Comparison of ENCODE assay signal across 8 mouse cellular contexts in the genomic region with DNA sequence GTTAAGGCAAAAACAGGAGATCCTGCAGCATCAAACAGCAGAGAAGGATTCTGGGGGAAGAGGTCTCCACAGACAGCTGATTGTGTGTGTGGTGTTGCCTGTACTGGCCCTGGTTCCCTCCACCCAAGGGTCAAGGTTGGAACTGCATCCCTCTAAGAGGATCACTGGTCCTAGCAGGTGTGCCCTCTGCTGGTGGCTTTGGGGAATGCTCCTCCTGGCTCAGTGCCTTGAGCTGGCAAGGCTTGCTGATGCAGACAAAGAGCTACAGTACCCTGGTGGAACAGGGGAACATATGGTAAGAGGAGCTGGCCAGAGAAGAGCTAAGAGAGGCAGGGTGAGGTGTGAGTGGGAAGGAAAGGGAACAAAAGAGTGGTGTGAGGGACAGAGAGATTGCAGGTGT. TPM values are rescaled to one million over a fixed set of nuclear protein-coding genes. Genes with fewer than 3 reads are reported as not detected.
DNase-seq lines count a peak whose midpoint lies in the region; ATAC-seq and TF ChIP-seq lines count a peak whose summit lies in the region.

No protein-coding gene starts in this region.

- no peak overlapping the region for H3ac ChIP-seq in C2C12 (ENCODE audit: control insufficient read depth, insufficient read length, low read depth)

- no peaks in the 10 kb centered on the region for H3K27me3 ChIP-seq in C2C12 (ENCODE audit: control insufficient read depth, insufficient read depth, insufficient read length)
- peaks cover 9% of the 10 kb centered on the region; the same call in 1 of the 2 replicates for H3K27me3 ChIP-seq in heart, embryonic 12.5 days (replicated peaks)
- H3K27me3 ChIP-seq in kidney, embryonic 16.5 days (ENCODE audit: insufficient read depth, low read length) = peaks cover 9% of the 10 kb centered on the region
- no peaks in the 10 kb centered on the region for H3K27me3 ChIP-seq in splenic B cell, adult 2 months (ENCODE audit: control insufficient read depth, insufficient read depth, low read length, poor library complexity, severe bottlenecking)

- peak; percentile 96 for TF ChIP-seq CTCF in C2C12 (IDR thresholded peaks at IDR 0.05; ENCODE audit: control insufficient read depth, insufficient read depth, insufficient read length)

- peak; percentile 99 for DNase-seq in brain, adult 2 months (ENCODE audit: low read depth, low spot score)
- peak; percentile 92 for DNase-seq in liver
- DNase-seq in naive thymus-derived CD4-positive, alpha-beta T cell, adult 2 months (ENCODE audit: low read depth) = peak; percentile 90
- DNase-seq in splenic B cell, adult 2 months (ENCODE audit: low read depth, low spot score) = peak; percentile 94

- H3K36me3 ChIP-seq in C2C12 (ENCODE audit: control insufficient read depth, insufficient read depth) = no peaks in the 10 kb centered on the region
- H3K36me3 ChIP-seq in heart, embryonic 12.5 days = peaks cover 8% of the 10 kb centered on the region
- H3K36me3 ChIP-seq in kidney, embryonic 16.5 days (ENCODE audit: insufficient read depth, low read length) = no peaks in the 10 kb centered on the region
- H3K36me3 ChIP-seq in splenic B cell, adult 2 months (ENCODE audit: control insufficient read depth, insufficient read depth, low read length, poor library complexity, severe bottlenecking) = peaks cover 7% of the 10 kb centered on the region; the same call in 1 of the 2 replicates

- H3K9me3 ChIP-seq in heart, embryonic 12.5 days (replicated peaks) = no peaks in the 10 kb centered on the region
- no peaks in the 10 kb centered on the region for H3K9me3 ChIP-seq in kidney, embryonic 16.5 days (ENCODE audit: low read length)

- H3K4me3 ChIP-seq in C2C12 (ENCODE audit: insufficient read depth, poor library complexity, severe bottlenecking) = no peak overlapping the region
- no peak overlapping the region for H3K4me3 ChIP-seq in heart, embryonic 12.5 days
- no peak overlapping the region for H3K4me3 ChIP-seq in kidney, embryonic 16.5 days (ENCODE audit: low read length)

- no peak overlapping the region for H3K4me2 ChIP-seq in heart, embryonic 12.5 days
- no peak overlapping the region for H3K4me2 ChIP-seq in kidney, embryonic 16.5 days (replicated peaks; ENCODE audit: low read depth, low read length)

- no peak overlapping the region for H3K9ac ChIP-seq in heart, embryonic 12.5 days
- H3K9ac ChIP-seq in kidney, embryonic 16.5 days (replicated peaks; ENCODE audit: low read length) = no peak overlapping the region

- peak; percentile 89 for ATAC-seq in erythroblast, adult 5-6 weeks (replicated peaks; ENCODE audit: low FRiP score, poor library complexity, severe bottlenecking)
- ATAC-seq in heart, embryonic 12.5 days (ENCODE audit: insufficient number of reproducible peaks, low FRiP score) = peak; percentile 69
- ATAC-seq in kidney, embryonic 16.5 days (ENCODE audit: low FRiP score, low TSS enrichment) = peak; percentile 66; the same call in 1 of the 2 replicates

- H3K4me1 ChIP-seq in heart, embryonic 12.5 days (replicated peaks) = peaks cover 13% of the 10 kb centered on the region
- no peaks in the 10 kb centered on the region for H3K4me1 ChIP-seq in kidney, embryonic 16.5 days (ENCODE audit: insufficient read depth, low read length)

- no peaks in the 10 kb centered on the region for H3K79me3 ChIP-seq in C2C12 (ENCODE audit: low read depth)

- H3K27ac ChIP-seq in heart, embryonic 12.5 days (ENCODE audit: poor library complexity, severe bottlenecking) = no peak overlapping the region
- no peak overlapping the region for H3K27ac ChIP-seq in kidney, embryonic 16.5 days (ENCODE audit: low read length)

- H3K79me2 ChIP-seq in C2C12 (ENCODE audit: control insufficient read depth, insufficient read depth) = no peaks in the 10 kb centered on the region

TF ChIP-seq in C2C12, 6 proteins besides CTCF, POLR2A, EP300 and RAD21:
- TF ChIP-seq CEBPB (IDR thresholded peaks at IDR 0.05; ENCODE audit: low read depth) = no peak
- no peak for TF ChIP-seq USF1 (IDR thresholded peaks at IDR 0.05; ENCODE audit: low read depth)
- no peak for TF ChIP-seq MAX (IDR thresholded peaks at IDR 0.05)
- no peak for TF ChIP-seq MYOG (IDR thresholded peaks at IDR 0.05; ENCODE audit: control insufficient read depth, extremely low read depth, insufficient read length)
- TF ChIP-seq FOSL1 (IDR thresholded peaks at IDR 0.05; ENCODE audit: insufficient read depth, low read length, poor library complexity, severe bottlenecking) = no peak
- no peak for TF ChIP-seq MYOD1 (IDR thresholded peaks at IDR 0.05; ENCODE audit: control insufficient read depth, insufficient read length, low read depth)

RNA-seq across cellular contexts. Expression of a gene that starts 6.2 kb away (rescaled TPM):
- not detected for polyA plus RNA-seq in C2C12 (2012; fragmentation: generic; extraction: Trizol)
- not detected in 2 replicates for total RNA-seq in erythroblast, adult 5-6 weeks (2015; ENCODE audit: low replicate concordance)
- not detected in 2 replicates for total RNA-seq in erythroblast, adult 5-6 weeks (2017; ENCODE audit: low replicate concordance)
- not detected in 2 replicates for polyA plus RNA-seq in heart, embryonic 12.5 days (2016; fragmentation: Nextera tagmentation; extraction: Ambion mirVana)
- polyA plus RNA-seq in kidney, embryonic 16.5 days (2015; fragmentation: Nextera tagmentation; extraction: Ambion mirVana) = not detected in 2 replicates

RNA-seq across cellular contexts. Expression of a gene that starts 11.2 kb away (rescaled TPM):
- polyA plus RNA-seq in C2C12 (2012; fragmentation: generic; extraction: Trizol) = 23.1 TPM
- 473 and 508 TPM in 2 replicates for total RNA-seq in erythroblast, adult 5-6 weeks (2015; ENCODE audit: low replicate concordance)
- total RNA-seq in erythroblast, adult 5-6 weeks (2017; ENCODE audit: low replicate concordance) = 800 and 935 TPM in 2 replicates
- polyA plus RNA-seq in heart, embryonic 12.5 days (2016; fragmentation: Nextera tagmentation; extraction: Ambion mirVana) = 18.1 and 19.9 TPM in 2 replicates
- 5.8 and 6.4 TPM in 2 replicates for polyA plus RNA-seq in kidney, embryonic 16.5 days (2015; fragmentation: Nextera tagmentation; extraction: Ambion mirVana)

RNA-seq across cellular contexts. Expression of a gene that starts 34.4 kb away (rescaled TPM):
- 1.9 TPM for polyA plus RNA-seq in C2C12 (2012; fragmentation: generic; extraction: Trizol)
- total RNA-seq in erythroblast, adult 5-6 weeks (2015; ENCODE audit: low replicate concordance) = 2.3 and 5.0 TPM in 2 replicates
- 2.8 and 3.2 TPM in 2 replicates for total RNA-seq in erythroblast, adult 5-6 weeks (2017; ENCODE audit: low replicate concordance)
- 7.5 and 8.1 TPM in 2 replicates for polyA plus RNA-seq in heart, embryonic 12.5 days (2016; fragmentation: Nextera tagmentation; extraction: Ambion mirVana)
- 11.4 and 12.8 TPM in 2 replicates for polyA plus RNA-seq in kidney, embryonic 16.5 days (2015; fragmentation: Nextera tagmentation; extraction: Ambion mirVana)
